Mouse (Mus musculus) erythroblast, embryonic 14.5 days (primary cell): ENCODE data around the gene Lrrc25. TPM values are rescaled to one million over a fixed set of nuclear protein-coding genes. Genes with fewer than 3 reads are reported as not detected.

ENCODE experiments used
- H3K27me3 ChIP-seq: 2 replicates; pipeline ENCODE4 v1.6.1; 2012; ENCODE audit warnings: inconsistent platforms; ENCODE audit not compliant: control insufficient read depth
- H3K36me3 ChIP-seq: 2 replicates; pipeline ENCODE4 v1.6.1; 2012; ENCODE audit warnings: mild to moderate bottlenecking, inconsistent platforms; ENCODE audit not compliant: control insufficient read depth
- H3K4me1 ChIP-seq: 2 replicates; pipeline ENCODE4 v1.6.1; 2012; ENCODE audit warnings: inconsistent platforms; ENCODE audit not compliant: control insufficient read depth
- H3K4me3 ChIP-seq: replicated peaks from 2 replicates; pipeline ENCODE3; 2012; ENCODE audit warnings: moderate library complexity, mild to moderate bottlenecking, inconsistent platforms
- H3K9me3 ChIP-seq: 2 replicates; pipeline ENCODE4 v1.6.1; 2012; ENCODE audit warnings: low read length, inconsistent platforms, mixed read lengths; ENCODE audit not compliant: control insufficient read depth
- GATA1 ChIP-seq: IDR thresholded peaks from 2 replicates; pipeline ENCODE4 v1.6.1; 2012; ENCODE audit warnings: low read length, inconsistent platforms, mixed read lengths
- TAL1 ChIP-seq: IDR thresholded peaks from 3 replicates; pipeline ENCODE4 v1.6.1; 2012; ENCODE audit warnings: low read length, inconsistent platforms, mixed read lengths
- polyA plus RNA-seq: library from polyadenylated mRNA; stranded (reverse); fragments of >175 nt; gene quantifications from 2 replicates; pipeline ENCODE4 v1.2.3, GENCODE M21; 2012

The Lrrc25 gene
- polyA plus RNA-seq, 1 experiment = 0.12 TPM

- TF ChIP-seq TAL1 = no peak
- no peak for TF ChIP-seq GATA1
- H3K36me3 ChIP-seq = no peaks in the 10 kb centered on the region; the same call in 1 of the 2 replicates
- H3K4me1 ChIP-seq = peaks cover 39% of the 10 kb centered on the region
- H3K9me3 ChIP-seq = peaks cover under 1% of the 10 kb centered on the region
- H3K27me3 ChIP-seq = peaks cover 20% of the 10 kb centered on the region
- peak overlapping the region; percentile 72 for H3K4me3 ChIP-seq
Observed at GRCm38 (mm10) chr8:70629574-70630531, 13.9 kb downstream of the Lrrc25 start.

GRCm38 (mm10) chr8:70630532-70631381, 14.8 kb downstream of the Lrrc25 start:
- peaks cover 44% of the 10 kb centered on the region for H3K4me1 ChIP-seq
- peaks cover 20% of the 10 kb centered on the region for H3K27me3 ChIP-seq
- TF ChIP-seq GATA1 (no peak), TAL1 (no peak)
- peak overlapping the region; percentile 72 for H3K4me3 ChIP-seq
- no peaks in the 10 kb centered on the region for H3K9me3 ChIP-seq
- H3K36me3 ChIP-seq = no peaks in the 10 kb centered on the region; the same call in 1 of the 2 replicates

- Histone ChIP-seq H3K27me3 (peaks cover 20% of the 10 kb centered on the region), H3K4me3 (peak overlapping the region; percentile 72), H3K36me3 (no peaks in the 10 kb centered on the region; the same call in 1 of the 2 replicates), H3K9me3 (no peaks in the 10 kb centered on the region), H3K4me1 (peaks cover 45% of the 10 kb centered on the region)
- TF ChIP-seq TAL1 = no peak
- TF ChIP-seq GATA1 = no peak
Observed at GRCm38 (mm10) chr8:70631436-70631835, 15.5 kb downstream of the Lrrc25 start.

- H3K4me1 ChIP-seq = peaks cover 46% of the 10 kb centered on the region
- peak within 1 kb of the TSS; percentile 72 for H3K4me3 ChIP-seq
- TF ChIP-seq TAL1 = no peak
- no peak for TF ChIP-seq GATA1
- H3K9me3 ChIP-seq = no peaks in the 10 kb centered on the region
- H3K36me3 ChIP-seq = no peaks in the 10 kb centered on the region; the same call in 1 of the 2 replicates
- H3K27me3 ChIP-seq = peaks cover 20% of the 10 kb centered on the region
Observed at GRCm38 (mm10) chr8:70632346-70632892, 16.5 kb downstream of the Lrrc25 start, which contains the start of gene Gdf15. Gene Gdf15, minus strand, starts transcription at chr8:70632456.

GRCm38 (mm10) chr8:70634066-70634465, 18.1 kb downstream of the Lrrc25 start:
- Histone ChIP-seq H3K4me3 (no peak overlapping the region), H3K9me3 (no peaks in the 10 kb centered on the region), H3K36me3 (no peaks in the 10 kb centered on the region; the same call in 1 of the 2 replicates), H3K27me3 (peaks cover 20% of the 10 kb centered on the region), H3K4me1 (peaks cover 44% of the 10 kb centered on the region)
- no peak for TF ChIP-seq GATA1
- TF ChIP-seq TAL1 = no peak

- H3K27me3 ChIP-seq = peaks cover 16% of the 10 kb centered on the region
- no peak for TF ChIP-seq GATA1
- TF ChIP-seq TAL1 = no peak
- no peak overlapping the region for H3K4me3 ChIP-seq
- H3K36me3 ChIP-seq = no peaks in the 10 kb centered on the region
- no peaks in the 10 kb centered on the region for H3K9me3 ChIP-seq
- peaks cover 30% of the 10 kb centered on the region for H3K4me1 ChIP-seq
Observed at GRCm38 (mm10) chr8:70635527-70635926, 19.6 kb downstream of the Lrrc25 start.

- TF ChIP-seq TAL1 (no peak), GATA1 (no peak)
- peaks cover 4% of the 10 kb centered on the region for H3K27me3 ChIP-seq
- H3K4me3 ChIP-seq = no peak overlapping the region
- H3K9me3 ChIP-seq = no peaks in the 10 kb centered on the region
- H3K36me3 ChIP-seq = no peaks in the 10 kb centered on the region
- peaks cover 18% of the 10 kb centered on the region for H3K4me1 ChIP-seq
Observed at GRCm38 (mm10) chr8:70636838-70637237, 20.9 kb downstream of the Lrrc25 start.

GRCm38 (mm10) chr8:70638752-70639151, 22.8 kb downstream of the Lrrc25 start:
- TF ChIP-seq TAL1 (no peak), GATA1 (no peak)
- H3K9me3 ChIP-seq = no peaks in the 10 kb centered on the region
- H3K4me3 ChIP-seq = no peak overlapping the region
- 0 out of 2 replicates have a peak, but pooled peaks cover 2% of the 10 kb centered on the region for H3K27me3 ChIP-seq
- H3K4me1 ChIP-seq = peaks cover 23% of the 10 kb centered on the region
- no peaks in the 10 kb centered on the region for H3K36me3 ChIP-seq

GRCm38 (mm10) chr8:70643019-70643418, 27.1 kb downstream of the Lrrc25 start:
- TF ChIP-seq TAL1 = no peak
- Histone ChIP-seq H3K36me3 (no peaks in the 10 kb centered on the region), H3K4me3 (no peak overlapping the region), H3K4me1 (peaks cover 22% of the 10 kb centered on the region), H3K27me3 (0 out of 2 replicates have a peak, but pooled peaks cover 2% of the 10 kb centered on the region), H3K9me3 (no peaks in the 10 kb centered on the region)
